Mouse (Mus musculus): Measurements from ENCODE around the gene Vav1. TPM values are rescaled to one million over a fixed set of nuclear protein-coding genes. Genes with fewer than 3 reads are reported as not detected.

Gene Vav1
- polyA plus RNA-seq, 1 experiment from 2014 or later: 2.0 TPM

DNA sequence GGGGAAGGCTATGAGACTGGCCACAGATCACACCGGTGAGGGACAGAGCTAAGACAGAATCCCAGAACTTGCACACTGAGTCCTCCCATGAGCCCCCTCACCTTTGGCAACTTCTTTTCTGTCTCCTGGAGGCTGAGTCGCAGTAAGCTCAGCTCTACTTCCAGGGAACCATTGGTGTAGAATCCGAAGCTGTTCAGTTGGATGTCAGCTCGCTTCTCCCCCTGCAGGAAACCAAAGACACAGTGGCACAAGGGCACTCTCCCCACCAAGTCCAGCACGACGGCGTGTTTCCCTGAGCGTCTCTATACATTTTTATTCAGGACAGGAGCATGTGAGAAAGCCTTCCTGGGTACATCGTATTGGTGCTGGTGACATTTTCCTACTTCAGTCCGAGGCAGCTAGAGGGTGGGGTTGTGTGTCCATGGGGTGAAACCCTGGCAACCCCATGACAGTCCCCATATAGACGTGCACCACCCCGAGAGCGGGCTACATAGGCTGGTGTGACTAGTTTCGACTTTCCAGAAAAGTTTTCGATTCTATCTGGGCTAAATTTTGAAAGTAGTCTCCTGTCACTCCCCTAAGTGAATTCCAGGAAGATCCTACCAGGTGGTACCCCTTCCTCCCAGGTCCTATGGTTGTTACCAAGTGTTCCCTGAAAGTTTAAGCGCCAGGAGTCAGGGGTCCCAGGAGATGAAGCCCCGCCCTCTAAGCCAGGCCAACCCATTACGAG lies 32.1 kb upstream of the Vav1 start:
- Histone ChIP-seq H3K27me3 (ENCODE audit: low read depth, poor library complexity, severe bottlenecking) (no peaks in the 10 kb centered on the region), H3K27ac (replicated peaks) (peak overlapping the region; percentile 95), H3K4me1 (peaks cover 38% of the 10 kb centered on the region), H3K9me3 (replicated peaks) (no peaks in the 10 kb centered on the region), H3K36me3 (peaks cover 27% of the 10 kb centered on the region), H3K4me3 (peak overlapping the region; percentile 81)
- 4% methylated on average over 18 of the region's 18 CpGs for WGBS
- DNase-seq (ENCODE audit: low spot score): peak; percentile 23

DNA sequence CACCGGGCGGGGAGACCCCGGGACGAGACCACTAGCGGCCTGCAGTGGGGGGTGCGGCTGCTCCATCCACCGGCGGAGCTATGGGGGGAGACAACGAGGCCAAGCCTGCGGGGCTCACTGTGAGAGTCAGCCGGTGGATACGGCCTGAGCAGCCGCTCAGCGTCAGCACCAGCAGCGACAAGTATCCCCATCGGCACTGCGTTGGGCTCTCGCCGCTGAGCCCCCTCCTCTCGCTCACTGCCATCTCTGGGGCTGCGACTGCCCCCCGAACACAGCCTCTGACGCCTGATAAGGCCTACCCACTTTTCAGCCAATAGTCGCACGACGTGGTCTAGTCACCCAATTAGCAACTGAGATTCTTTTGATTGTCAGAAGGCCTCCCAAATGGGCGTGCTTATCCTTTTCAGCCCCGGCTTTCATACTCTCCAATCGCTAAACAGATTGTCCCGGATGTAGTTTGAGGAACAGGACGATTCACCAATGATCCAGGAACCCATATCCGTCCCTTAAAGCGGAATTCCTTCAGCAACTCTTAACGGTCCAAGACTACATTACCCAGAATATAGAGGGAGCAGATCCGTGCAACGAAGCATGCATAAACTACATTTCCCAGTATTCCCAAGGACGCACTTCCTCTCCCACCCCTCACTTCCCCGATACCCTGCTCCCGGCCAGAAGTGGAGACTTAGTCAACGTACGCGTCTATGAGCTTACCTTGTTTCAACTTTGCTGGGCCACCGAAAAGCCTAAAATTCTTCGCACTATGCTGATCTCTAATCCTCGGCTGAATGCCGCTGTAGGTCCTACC lies 31.3 kb upstream of the Vav1 start:
- Histone ChIP-seq H3K4me1 (peaks cover 38% of the 10 kb centered on the region), H3K36me3 (peaks cover 19% of the 10 kb centered on the region), H3K4me3 (peak overlapping the region; percentile 81), H3K27ac (replicated peaks) (peak overlapping the region; percentile 95), H3K9me3 (replicated peaks) (no peaks in the 10 kb centered on the region), H3K27me3 (ENCODE audit: low read depth, poor library complexity, severe bottlenecking) (no peaks in the 10 kb centered on the region)
- DNase-seq (ENCODE audit: low spot score): peak; percentile 93
- WGBS: under 1% methylated on average over 46 of the region's 46 CpGs

DNA sequence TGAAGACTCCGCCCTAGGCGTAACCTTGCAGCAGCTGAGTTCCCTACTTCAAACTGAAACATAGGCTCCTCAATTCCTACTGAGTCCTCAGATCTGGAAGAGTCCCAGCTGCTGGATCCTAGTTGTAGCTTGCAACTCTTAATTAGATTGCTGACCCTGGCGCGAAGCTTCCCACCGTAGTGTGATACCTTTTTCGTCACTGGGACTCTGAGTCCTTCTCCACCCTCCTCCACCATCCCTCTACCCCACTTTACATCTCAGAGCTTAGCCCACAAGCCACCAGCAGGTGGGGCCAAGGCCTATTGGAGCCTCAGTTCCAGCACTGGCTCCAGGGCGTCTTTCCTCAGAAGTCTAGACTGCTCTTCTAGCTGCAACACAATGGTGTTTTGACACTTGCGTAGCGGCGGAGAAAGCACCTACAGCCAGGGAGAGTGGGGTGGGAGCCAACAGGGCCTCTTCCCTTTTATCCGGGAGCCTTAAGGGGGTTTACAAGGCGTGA lies 30.6 kb upstream of the Vav1 start, which contains the start of gene Gpr108:
Gene Gpr108 (minus strand): TSS at position 246 of the 499 bp plus-strand sequence.
- Histone ChIP-seq H3K9me3 (replicated peaks) (no peaks in the 10 kb centered on the region), H3K27ac (replicated peaks) (peak within 1 kb of the TSS; percentile 95), H3K27me3 (ENCODE audit: low read depth, poor library complexity, severe bottlenecking) (no peaks in the 10 kb centered on the region), H3K36me3 (peaks cover 16% of the 10 kb centered on the region), H3K4me1 (peaks cover 38% of the 10 kb centered on the region), H3K4me3 (peak within 1 kb of the TSS; percentile 81)
- peak; percentile 85 for DNase-seq (ENCODE audit: low spot score)
- WGBS: 1% methylated on average over 12 of the region's 12 CpGs

DNA sequence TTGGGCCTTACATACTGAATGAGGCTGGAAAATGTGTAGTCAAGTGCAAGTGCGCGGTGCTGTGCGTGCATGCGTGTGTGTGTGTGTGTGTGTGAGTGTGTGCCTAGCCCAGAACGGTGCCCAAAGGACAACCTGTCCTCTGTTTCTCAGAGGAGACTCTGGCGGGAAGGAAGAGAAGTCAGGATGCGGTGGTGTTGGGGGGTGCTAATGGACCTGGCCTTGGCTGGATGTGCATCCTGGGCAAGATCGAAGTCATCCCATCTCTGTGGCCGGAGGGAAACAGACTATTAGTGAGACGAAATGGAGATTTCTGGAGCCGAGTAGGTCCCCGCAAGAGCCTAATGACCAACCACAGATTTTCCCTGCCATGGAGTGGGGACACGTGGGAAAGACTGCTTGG lies 30.1 kb upstream of the Vav1 start:
- Histone ChIP-seq H3K27ac (replicated peaks) (peak overlapping the region; percentile 95), H3K27me3 (ENCODE audit: low read depth, poor library complexity, severe bottlenecking) (no peaks in the 10 kb centered on the region), H3K9me3 (replicated peaks) (no peaks in the 10 kb centered on the region), H3K36me3 (peaks cover 21% of the 10 kb centered on the region), H3K4me1 (peaks cover 38% of the 10 kb centered on the region), H3K4me3 (peak overlapping the region; percentile 81)
- 13% methylated on average over 13 of the region's 13 CpGs for WGBS
- no peak for DNase-seq (ENCODE audit: low spot score)

GRCm38 (mm10) chr17:57249186-57250181 lies 29.4 kb upstream of the Vav1 start, which contains the start of gene Trip10:
Gene Trip10 (plus strand): TSS chr17:57249455.
- Histone ChIP-seq H3K36me3 (peaks cover 21% of the 10 kb centered on the region), H3K4me3 (peak within 1 kb of the TSS; percentile 81), H3K27ac (replicated peaks) (peak within 1 kb of the TSS; percentile 95), H3K4me1 (peaks cover 38% of the 10 kb centered on the region), H3K9me3 (replicated peaks) (no peaks in the 10 kb centered on the region), H3K27me3 (ENCODE audit: low read depth, poor library complexity, severe bottlenecking) (no peaks in the 10 kb centered on the region)
- DNase-seq (ENCODE audit: low spot score): peak; percentile 96
- under 1% methylated on average over 45 of the region's 52 CpGs for WGBS

DNA sequence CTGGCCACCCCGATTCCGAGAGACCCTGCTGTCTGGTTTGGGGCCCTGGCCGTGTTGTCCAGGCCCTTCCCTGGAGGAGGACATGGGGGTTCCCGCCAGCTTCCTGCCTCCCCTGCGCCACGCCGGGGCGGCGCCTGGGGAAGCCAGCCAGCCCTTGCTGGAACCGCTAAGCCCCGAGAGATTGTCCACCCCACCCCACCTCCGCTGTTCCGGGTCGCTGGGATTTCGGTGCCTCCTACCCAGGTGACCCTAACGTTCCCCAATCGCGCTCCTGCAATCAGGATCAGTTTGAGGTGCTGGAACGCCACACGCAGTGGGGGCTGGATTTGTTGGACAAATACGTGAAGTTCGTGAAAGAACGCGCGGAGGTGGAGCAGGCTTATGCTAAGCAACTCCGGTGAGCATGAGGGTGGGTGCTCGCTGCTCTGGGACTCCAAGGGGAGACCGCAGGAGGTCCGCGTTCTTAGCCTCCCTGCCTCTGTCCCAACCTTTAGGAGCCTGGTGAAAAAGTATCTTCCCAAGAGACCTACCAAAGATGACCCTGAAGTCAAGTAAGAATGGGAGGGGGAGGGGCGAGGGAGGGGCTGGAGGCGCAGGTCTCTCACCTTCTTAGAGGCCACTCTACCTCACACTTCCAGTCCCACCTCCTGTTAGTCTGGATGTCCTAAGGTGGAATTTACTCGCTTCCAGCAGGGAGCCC lies 28.3 kb upstream of the Vav1 start:
- DNase-seq (ENCODE audit: low spot score): peak; percentile 25
- Histone ChIP-seq H3K27ac (replicated peaks) (peak overlapping the region; percentile 95), H3K27me3 (ENCODE audit: low read depth, poor library complexity, severe bottlenecking) (no peaks in the 10 kb centered on the region), H3K4me3 (peak overlapping the region; percentile 81), H3K4me1 (peaks cover 38% of the 10 kb centered on the region), H3K36me3 (peaks cover 28% of the 10 kb centered on the region), H3K9me3 (replicated peaks) (no peaks in the 10 kb centered on the region)
- WGBS: 3% methylated on average over 33 of the region's 33 CpGs

DNA sequence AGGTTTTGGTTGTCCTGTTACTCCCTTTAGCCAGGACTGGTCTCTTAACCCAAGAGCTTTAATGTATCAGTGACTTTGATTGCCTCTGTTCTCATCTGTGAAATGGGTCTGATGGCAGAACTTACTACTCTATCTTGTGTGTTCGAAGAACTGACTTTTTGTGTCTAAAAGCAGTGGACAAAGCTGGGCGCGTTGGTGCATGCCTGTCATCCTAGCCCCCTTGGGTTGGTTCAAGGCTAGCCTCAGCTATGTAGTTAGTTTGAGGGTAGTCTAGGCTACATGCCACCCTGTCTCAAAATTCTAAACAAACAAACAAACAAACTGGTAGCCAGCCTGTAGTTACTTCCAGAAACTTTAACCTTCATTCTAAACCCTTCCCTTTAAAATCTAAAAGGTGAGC lies 27.5 kb upstream of the Vav1 start:
- H3K4me3 ChIP-seq: peak overlapping the region; percentile 81; the same call in 1 of the 2 replicates
- peaks cover 33% of the 10 kb centered on the region for H3K4me1 ChIP-seq
- peaks cover 36% of the 10 kb centered on the region for H3K36me3 ChIP-seq
- no peak overlapping the region for H3K27ac ChIP-seq (replicated peaks)
- 94% methylated on average over 3 of the region's 3 CpGs for WGBS
- no peak for DNase-seq (ENCODE audit: low spot score)
- H3K27me3 ChIP-seq (ENCODE audit: low read depth, poor library complexity, severe bottlenecking): no peaks in the 10 kb centered on the region
- H3K9me3 ChIP-seq (replicated peaks): no peaks in the 10 kb centered on the region

DNA sequence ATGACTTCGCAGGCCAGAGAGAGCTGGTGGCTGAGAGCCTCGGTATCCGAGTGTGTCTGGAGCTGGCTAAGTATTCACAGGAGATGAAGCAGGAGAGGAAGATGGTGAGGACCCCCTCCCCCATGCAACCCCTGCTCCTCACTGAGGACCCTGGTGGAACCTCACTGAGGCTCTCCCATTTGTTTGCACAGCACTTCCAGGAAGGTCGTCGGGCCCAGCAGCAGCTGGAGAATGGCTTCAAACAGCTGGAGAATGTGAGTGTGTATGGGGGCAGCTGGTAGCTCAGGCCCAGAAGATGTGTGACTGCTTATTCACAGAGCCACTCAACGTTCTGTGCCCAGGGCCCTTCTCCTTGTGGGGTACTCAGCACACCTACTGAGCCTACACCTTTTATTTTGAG lies 25.6 kb upstream of the Vav1 start:
- H3K27me3 ChIP-seq (ENCODE audit: low read depth, poor library complexity, severe bottlenecking): no peaks in the 10 kb centered on the region
- 82% methylated on average over 6 of the region's 6 CpGs for WGBS
- H3K36me3 ChIP-seq: peaks cover 53% of the 10 kb centered on the region
- peaks cover 26% of the 10 kb centered on the region for H3K4me1 ChIP-seq
- no peak overlapping the region for H3K27ac ChIP-seq (replicated peaks)
- no peak for DNase-seq (ENCODE audit: low spot score)
- no peaks in the 10 kb centered on the region for H3K9me3 ChIP-seq (replicated peaks)
- no peak overlapping the region for H3K4me3 ChIP-seq

- WGBS: 97% methylated on average over 14 of the region's 14 CpGs
- peaks cover 74% of the 10 kb centered on the region for H3K36me3 ChIP-seq
- H3K4me1 ChIP-seq: peaks cover 9% of the 10 kb centered on the region
- H3K9me3 ChIP-seq (replicated peaks): no peaks in the 10 kb centered on the region
- no peak overlapping the region for H3K4me3 ChIP-seq
- no peaks in the 10 kb centered on the region for H3K27me3 ChIP-seq (ENCODE audit: low read depth, poor library complexity, severe bottlenecking)
- no peak for DNase-seq (ENCODE audit: low spot score)
- no peak overlapping the region for H3K27ac ChIP-seq (replicated peaks)
Measured at GRCm38 (mm10) chr17:57255354-57255753, 23.5 kb upstream of the Vav1 start.

GRCm38 (mm10) chr17:57256921-57257485 lies 21.9 kb upstream of the Vav1 start:
- H3K36me3 ChIP-seq: peaks cover 90% of the 10 kb centered on the region
- H3K4me1 ChIP-seq: no peaks in the 10 kb centered on the region
- no peak overlapping the region for H3K27ac ChIP-seq (replicated peaks)
- H3K27me3 ChIP-seq (ENCODE audit: low read depth, poor library complexity, severe bottlenecking): no peaks in the 10 kb centered on the region
- 96% methylated on average over 22 of the region's 22 CpGs for WGBS
- H3K9me3 ChIP-seq (replicated peaks): no peaks in the 10 kb centered on the region
- H3K4me3 ChIP-seq: no peak overlapping the region
- DNase-seq (ENCODE audit: low spot score): no peak

DNA sequence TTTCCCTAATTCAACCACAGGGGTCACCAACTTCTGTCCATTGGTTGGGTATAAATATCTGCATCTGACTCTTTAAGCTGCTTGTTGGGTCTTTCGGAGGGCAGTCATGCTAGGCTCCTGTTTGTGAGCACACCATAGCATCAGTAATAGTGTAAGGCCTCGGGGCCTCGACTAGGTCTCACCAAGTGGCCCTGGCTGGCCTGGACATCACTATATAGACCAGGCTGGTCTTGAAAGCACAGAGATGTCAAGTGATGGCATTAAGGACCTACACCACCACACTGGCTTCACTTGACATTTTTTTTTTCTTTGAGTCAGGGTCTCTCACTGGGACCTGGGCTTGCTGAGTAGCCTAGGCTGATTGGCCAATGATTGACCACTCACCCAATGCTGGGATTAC lies 20.7 kb upstream of the Vav1 start:
- WGBS: 90% methylated on average over 3 of the region's 3 CpGs
- Histone ChIP-seq H3K27ac (replicated peaks) (no peak overlapping the region), H3K4me1 (no peaks in the 10 kb centered on the region), H3K4me3 (no peak overlapping the region), H3K36me3 (peaks cover 99% of the 10 kb centered on the region), H3K27me3 (ENCODE audit: low read depth, poor library complexity, severe bottlenecking) (no peaks in the 10 kb centered on the region), H3K9me3 (replicated peaks) (no peaks in the 10 kb centered on the region)
- no peak for DNase-seq (ENCODE audit: low spot score)
